Mouse (Mus musculus) ES-Bruce4 (cell line): ENCODE measurements around the gene Glul.

ENCODE experiments used
- CTCF ChIP-seq: IDR thresholded peaks from one replicate; pipeline ENCODE4 v1.8.1; 2011; ENCODE audit warnings: low read depth, low read length
- EP300 ChIP-seq: IDR thresholded peaks from 2 replicates; pipeline ENCODE4 v1.6.1; 2011; ENCODE audit warnings: low read depth, low read length; ENCODE audit not compliant: insufficient read depth
- POLR2A ChIP-seq: IDR thresholded peaks from one replicate; pipeline ENCODE4 v1.8.1; 2011; ENCODE audit warnings: low read length; ENCODE audit not compliant: insufficient read depth

- TF ChIP-seq CTCF = no peak
- no peak for TF ChIP-seq POLR2A
- no peak for TF ChIP-seq EP300
These were observed 21.9 kb downstream of the Glul start for GRCm38 (mm10) chr1:153921642-153922041.
